Mouse (Mus musculus) heart, adult 9 months (tissue): ENCODE data around the gene Slc13a2.
A peak's percentile ranks its signal among the peaks of the same experiment; 100 is the strongest.

Source experiments
- DNase-seq, 2 experiments: peaks; one replicate each; pipeline ENCODE4 v3.0.0; 2022; ENCODE audit warnings: low spot score in 2 of 2

Slc13a2 gene

GRCm38 (mm10) chr11:78434052-78434451 is 12.0 kb upstream of the Slc13a2 start:
- DNase-seq: no peak

DNA sequence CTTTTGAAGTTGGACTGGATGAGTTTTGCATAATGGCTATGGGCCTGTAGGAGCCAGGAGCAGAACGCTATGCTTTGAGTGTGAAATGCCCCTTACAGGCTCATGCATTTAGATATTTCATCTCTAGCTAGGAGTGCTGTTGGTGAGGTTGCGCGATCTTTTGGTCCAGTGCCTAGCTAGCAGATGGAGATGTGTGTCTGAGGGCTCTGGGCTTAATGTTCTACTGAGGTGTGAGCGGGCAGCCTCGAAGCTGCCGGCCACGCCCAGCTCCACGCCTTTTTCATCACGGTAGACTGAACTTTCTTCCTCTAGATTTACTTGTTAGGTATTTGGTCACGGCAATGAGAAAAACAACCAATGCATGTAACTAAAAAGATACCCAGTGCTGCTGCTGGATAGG is 9.2 kb upstream of the Slc13a2 start:
- DNase-seq: no peak

DNA sequence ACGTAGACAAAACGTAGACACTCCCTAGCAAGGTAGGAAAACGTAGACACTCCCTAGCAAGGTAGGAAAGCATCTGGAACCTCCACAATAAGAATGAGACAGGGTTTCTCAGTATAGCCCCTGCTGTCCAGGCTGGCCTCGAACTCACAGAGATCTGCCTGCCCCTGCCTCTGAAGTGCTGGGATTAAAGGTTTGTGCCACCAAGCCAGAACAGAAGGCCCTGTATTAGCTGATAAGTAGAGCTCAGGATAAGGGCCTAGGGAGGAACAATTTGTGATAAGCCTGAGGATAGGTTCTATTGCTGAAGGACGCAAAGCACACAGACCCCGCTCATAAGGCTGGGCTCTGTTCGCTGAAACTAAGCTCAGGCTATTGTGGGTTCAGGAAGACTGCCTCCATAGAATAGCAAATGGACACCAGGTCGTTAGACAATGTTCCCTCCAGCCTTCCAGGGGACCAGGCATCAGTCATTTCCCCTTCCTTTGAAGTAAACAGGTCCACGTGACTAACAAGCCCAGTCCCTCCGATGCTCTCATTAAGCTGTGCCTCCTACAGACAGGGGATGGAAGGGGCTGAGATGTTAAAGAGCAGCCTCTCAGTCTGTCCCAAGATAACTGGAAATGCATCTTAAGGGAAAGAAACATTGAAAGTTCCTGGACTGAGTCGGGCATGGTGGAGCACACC is 8.3 kb upstream of the Slc13a2 start:
- DNase-seq: no peak

- no peak for DNase-seq
Measured at GRCm38 (mm10) chr11:78428309-78428708, 6.3 kb upstream of the Slc13a2 start.

- no peak for DNase-seq
Measured at GRCm38 (mm10) chr11:78427655-78428054, 5.6 kb upstream of the Slc13a2 start.

DNA sequence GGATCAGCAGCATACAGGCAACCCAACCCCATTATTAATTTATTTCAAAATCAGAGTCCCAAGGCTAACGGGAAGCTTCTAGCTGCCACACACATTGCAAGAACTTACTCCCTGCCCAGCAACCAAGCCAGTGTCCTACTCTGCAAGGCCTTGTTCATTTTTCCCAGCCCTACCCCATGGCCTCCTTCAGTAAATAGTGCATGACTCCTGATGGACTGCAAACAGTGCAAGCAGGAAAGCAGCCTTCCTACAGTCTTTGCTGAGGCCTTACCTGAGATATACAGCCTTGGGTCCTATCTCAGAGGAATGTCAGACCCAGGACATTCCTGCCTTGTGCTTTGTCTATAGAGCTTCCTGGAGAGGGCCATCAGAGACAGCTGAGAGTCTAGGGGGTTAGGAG is 3.6 kb upstream of the Slc13a2 start:
- DNase-seq: no peak

- DNase-seq: no peak
Measured at GRCm38 (mm10) chr11:78424352-78424751, 2.3 kb upstream of the Slc13a2 start.

DNA sequence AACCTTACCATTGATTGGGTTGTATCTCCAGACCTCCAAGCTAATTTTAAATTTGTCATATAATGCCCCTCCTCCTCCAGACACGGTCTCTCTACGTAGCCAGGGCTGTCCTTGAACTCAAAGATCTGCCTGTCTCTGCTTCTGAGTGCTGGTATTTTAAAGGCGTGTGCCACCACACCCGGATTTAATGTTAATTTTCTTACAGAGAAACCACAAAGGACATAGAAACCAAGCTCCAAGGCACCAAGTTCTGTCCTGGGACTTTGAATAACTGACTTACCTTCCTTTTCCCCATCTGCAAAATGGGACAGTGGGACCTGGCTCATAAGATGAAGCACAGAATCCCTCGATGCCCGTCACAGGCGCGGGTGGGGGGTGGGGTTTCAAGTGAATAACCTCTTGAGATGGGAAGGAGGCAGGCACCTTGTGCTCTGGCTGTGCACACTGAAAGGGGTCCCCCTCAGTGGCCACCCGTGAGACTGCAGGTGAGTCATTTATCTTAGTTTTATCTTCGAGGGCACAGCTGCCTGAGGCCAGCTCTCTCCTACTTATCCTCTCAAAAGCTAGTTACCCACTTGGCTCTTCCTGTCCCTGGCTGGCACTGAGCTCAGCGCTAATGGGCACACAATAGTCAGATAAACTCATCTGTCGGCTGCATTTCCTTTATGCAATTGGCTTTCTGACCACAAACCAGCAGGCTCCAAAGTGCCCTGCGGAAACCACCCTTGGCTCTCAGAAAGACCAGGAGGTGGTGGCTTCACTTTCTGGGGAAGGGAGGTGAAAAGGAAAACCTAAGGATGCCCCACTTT is 612 bp downstream of the Slc13a2 start:
- DNase-seq: no peak

- DNase-seq: no peak
Measured at GRCm38 (mm10) chr11:78420263-78420889, 1.6 kb downstream of the Slc13a2 start.

DNA sequence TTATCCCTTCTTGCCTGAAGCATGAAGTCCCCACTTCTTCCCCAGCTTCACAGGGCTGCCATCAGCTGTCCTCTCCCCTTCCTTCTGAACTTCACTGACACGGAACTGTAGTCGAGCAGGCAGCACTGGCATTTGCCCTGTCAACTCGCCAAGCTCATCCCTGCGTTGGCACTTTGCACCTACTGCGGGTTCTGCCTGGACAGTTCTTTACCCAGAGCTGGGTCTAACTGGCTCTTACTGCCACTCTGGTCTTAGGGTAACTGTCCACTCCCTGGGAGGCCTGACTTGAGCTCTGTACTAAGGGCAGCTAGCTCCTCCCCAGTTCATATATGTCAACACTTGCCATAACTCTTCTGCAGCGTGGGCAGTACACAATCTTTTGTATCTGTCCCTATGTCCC is 5.2 kb downstream of the Slc13a2 start:
- DNase-seq: no peak

DNA sequence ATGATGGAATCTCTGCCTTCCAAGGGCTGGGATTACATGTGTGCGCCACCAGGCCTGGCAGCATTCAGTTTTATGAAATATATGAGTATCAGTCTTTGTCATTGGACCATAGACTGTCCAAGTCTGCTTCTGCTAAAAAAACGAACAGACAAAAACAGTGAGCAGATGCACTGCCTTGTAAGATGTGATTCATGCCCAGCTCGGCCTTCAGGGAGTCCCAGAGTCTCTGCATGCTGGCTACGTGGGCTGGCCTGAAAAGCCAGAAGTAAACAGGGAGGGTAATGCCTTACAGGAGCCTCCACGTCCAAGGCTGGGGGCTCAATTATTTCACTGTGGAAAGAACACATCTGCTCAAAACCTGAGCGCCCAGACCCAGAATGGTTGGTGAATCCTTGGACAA is 9.2 kb downstream of the Slc13a2 start:
- no peak for DNase-seq

- DNase-seq: no peak
Measured at GRCm38 (mm10) chr11:78412324-78412850, 9.6 kb downstream of the Slc13a2 start.

DNA sequence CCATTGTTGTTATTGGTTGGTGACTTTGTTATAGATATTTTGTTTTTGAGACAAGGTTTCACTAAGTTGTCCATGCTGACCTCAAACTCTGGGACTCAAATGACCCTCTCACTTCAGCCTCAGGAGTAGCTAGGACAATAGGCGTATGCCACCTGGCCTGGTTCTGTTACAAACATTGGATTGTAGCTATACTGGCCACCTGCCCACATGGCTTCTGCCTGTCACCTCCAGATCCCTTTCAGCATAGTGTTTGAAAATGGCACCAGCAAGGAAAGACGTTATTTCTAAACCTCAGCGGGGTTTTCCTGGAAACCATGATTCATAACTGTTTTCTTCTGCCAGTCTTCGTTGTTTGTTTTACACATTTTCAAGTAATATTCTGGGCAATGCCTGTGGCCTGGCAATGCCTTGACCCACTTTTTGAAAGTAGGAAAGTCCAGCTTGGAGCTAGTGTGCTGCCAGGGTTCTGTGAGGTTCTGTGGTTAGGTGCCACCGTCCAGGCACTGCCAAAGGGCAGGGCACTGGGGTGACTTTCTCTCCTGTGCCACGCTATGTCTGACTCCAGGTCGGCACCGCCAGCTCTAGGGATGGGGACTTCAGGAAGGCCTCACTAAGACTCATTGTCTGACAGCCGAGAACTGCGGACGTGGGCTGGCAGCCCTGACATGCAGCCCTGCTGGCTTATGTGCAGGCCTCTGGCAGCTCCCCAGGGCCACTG is 10.3 kb downstream of the Slc13a2 start:
- DNase-seq: no peak

DNA sequence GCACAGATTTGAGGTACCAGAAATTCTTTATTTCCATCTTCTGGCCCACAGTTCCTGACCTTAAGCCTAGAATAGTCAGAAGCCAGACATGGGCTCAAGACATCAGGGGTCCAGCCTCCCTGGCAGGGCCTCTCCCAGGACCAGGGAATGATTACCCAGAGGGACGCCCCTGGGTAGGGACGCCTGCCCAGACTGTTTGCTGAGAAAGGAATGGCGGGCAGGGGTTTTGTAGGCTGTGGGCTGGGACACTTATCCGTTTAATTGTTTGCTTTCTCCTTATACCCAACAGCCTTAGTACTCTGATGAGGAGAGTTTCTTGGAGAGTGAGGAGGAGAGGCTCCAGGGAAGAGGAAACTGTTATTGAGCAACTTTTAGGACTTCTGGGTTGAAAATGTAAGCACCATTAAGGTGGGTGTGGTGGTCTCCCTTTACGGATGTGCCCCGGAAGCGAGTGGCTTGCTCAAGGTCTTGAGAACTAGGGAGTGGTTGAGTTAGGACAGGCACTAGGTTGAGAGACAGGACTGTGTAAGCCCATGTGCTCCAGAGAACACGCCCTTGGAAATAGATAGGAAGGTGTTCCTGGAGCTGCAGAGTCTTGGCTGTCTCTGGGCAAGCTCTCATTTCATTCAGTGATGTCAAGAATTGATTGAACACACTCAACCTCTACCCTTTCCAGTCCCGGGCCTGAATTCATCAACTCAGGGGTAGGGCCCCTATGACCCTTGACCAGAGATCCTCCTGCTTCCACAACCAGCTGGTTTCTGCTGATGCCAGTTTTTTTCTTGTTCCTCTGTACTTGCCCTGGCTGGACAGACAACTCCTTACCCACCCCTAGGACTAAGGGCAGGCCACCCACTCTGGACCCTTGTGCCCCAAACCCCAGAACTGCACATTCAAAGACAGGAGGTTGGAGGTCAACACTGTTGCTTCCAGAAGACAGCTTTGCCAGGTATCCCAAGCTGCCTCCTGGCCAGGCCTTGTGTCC is 13.5 kb downstream of the Slc13a2 start:
- no peak for DNase-seq

- no peak for DNase-seq
Measured at GRCm38 (mm10) chr11:78402062-78402461, 20.0 kb downstream of the Slc13a2 start.

DNA sequence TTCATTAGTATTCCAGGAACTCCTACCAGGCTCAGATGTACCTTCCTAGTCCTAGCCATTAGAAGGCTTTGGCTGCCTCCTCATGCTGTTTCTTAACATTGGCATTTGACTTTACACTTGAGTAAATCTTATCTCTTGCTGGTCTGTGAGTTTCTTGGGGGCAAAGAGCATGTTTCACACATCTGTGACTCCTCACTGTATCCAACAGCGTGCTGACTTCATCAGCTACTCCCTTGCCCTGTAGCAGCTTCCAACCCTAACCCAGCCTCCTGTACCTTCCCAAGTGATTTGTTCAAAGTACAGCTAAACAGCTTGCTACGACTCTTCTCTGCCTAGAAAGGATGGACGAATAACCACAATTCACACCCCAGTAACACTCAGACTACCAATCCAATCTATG is 20.5 kb downstream of the Slc13a2 start:
- DNase-seq: no peak

- no peak for DNase-seq
Measured at GRCm38 (mm10) chr11:78400936-78401335, 21.1 kb downstream of the Slc13a2 start.

DNA sequence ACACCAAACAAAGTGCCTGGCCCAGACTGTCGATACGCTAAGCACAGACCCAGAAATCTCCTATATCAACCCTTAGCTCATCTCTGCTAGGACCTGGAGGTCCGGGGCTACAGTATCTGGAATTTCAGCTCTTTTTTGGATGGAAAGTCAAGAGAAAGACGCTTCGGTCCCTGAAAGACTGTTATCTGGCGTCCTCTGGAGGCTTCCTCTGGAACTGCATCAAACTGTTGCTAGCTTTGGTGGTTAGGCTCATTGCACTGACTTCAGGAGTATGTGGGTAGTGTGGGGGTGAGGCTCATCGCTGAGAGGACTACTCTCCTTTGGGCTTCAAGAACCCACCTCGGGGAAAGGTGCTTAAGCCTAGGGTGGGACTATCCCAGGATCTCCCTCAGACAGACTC is 22.3 kb downstream of the Slc13a2 start:
- peak in 1 of 2 experiments; percentile 10 for DNase-seq

DNA sequence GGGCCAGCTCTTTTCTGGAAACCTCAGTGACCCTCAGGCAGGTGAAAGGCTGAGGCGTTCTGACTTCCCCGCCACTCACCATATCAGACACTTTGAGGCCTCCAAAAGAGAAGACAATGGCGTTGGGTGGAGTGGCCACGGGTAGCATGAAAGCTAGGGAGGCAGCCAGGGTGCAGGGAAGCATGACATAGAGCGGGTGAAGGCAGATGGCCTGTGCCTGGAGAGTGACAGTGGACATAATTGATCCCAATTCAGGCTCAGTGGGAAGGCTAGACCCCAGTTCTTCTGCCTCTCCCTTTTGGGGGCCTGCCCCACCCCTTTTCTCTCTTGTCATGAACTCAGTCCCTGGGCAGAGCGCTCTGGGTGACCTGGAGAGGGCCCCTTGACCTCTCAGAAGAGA is 23.8 kb downstream of the Slc13a2 start:
- DNase-seq: no peak

DNA sequence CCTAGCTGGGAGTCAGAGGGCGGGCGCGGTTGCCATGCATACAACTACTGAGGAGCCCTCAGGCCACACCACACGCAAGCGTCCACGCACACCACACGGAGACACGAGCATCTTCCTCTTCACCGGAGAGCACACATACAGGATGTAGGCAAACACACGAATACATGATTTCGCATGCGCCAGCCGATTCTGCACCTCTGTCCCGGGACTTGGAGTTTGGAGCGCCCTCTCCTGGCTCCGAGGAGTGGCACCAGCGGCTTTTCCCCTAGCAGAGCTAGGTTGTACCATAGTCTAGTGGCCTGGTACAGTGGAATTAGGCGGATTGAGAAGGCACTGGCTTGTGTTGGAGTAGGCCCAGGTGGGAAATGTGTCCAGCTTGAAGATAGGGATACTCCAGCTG is 24.6 kb downstream of the Slc13a2 start:
- DNase-seq: peak in 1 of 2 experiments; percentile 10

DNA sequence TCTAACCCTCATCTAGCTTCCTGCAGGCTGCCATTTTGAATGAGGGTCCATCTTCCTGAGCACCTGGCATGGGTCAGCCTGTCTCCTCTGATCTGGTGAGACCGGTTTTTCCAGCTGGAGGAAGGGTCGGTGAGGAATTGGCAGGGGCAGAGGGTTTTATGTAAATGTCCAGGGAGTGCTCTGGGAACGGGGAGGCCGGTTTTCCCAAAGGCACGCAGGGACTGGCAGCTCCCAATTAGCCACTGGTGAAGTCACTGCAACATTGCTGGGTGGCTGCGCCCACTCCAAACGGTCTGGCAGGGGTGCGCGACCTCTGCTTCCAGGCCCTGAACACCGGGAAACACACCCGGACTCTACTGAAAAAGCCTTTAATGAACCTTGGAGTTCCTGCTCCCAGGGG is 25.1 kb downstream of the Slc13a2 start:
- DNase-seq: no peak
